Comparison of ENCODE assay signal across 9 mouse cellular contexts in genomic region chr13:95805469-95806166, GRCm38 (mm10).
DNase-seq lines count a peak whose midpoint lies in the region; ATAC-seq and TF ChIP-seq lines count a peak whose summit lies in the region.
"Had no signal": no experiment of that assay in that cellular context is flagged by ENCODE, and none has a peak within 500 bp of the region (broad histone marks: within the 10 kb centered on the region; RNA-seq: fewer than 3 reads in every experiment).

No protein-coding gene starts in this region.

- H3K4me1 ChIP-seq in E14TG2a.4 (replicated peaks; ENCODE audit: low read depth, low read length): peaks cover 25% of the 10 kb centered on the region
- peaks cover 33% of the 10 kb centered on the region for H3K4me1 ChIP-seq in heart, embryonic 13.5 days
- no peaks in the 10 kb centered on the region; the same call in 1 of the 2 replicates for H3K4me1 ChIP-seq in limb, embryonic 12.5 days (replicated peaks)
- peaks cover 27% of the 10 kb centered on the region for H3K4me1 ChIP-seq in hindbrain, embryonic 13.5 days (replicated peaks)

- no peaks in the 10 kb centered on the region for H3K36me3 ChIP-seq in E14TG2a.4 (ENCODE audit: insufficient read depth, low read length)
- no peaks in the 10 kb centered on the region for H3K36me3 ChIP-seq in heart, embryonic 13.5 days
- H3K36me3 ChIP-seq in limb, embryonic 12.5 days: no peaks in the 10 kb centered on the region
- no peaks in the 10 kb centered on the region for H3K36me3 ChIP-seq in hindbrain, embryonic 13.5 days
- H3K36me3 ChIP-seq: hindbrain, embryonic 15.5 days had no signal

- H3K27ac ChIP-seq in heart, embryonic 13.5 days (replicated peaks): no peak overlapping the region
- no peak overlapping the region for H3K27ac ChIP-seq in limb, embryonic 12.5 days
- H3K27ac ChIP-seq in hindbrain, embryonic 13.5 days: no peak overlapping the region
- H3K27ac ChIP-seq: hindbrain, embryonic 15.5 days had no signal

- TF ChIP-seq CTCF in E14TG2a.4 (conservative IDR thresholded peaks at IDR 0.05; ENCODE audit: low read length): no peak

- WGBS in heart, embryonic 13.5 days: 33% methylated on average over 13 of the region's 13 CpGs
- 45% methylated on average over 13 of the region's 13 CpGs for WGBS in limb, embryonic 12.5 days
- WGBS in hindbrain, embryonic 13.5 days: 49% methylated on average over 13 of the region's 13 CpGs

- H3K9me3 ChIP-seq in E14TG2a.4 (ENCODE audit: low read length): no peaks in the 10 kb centered on the region
- H3K9me3 ChIP-seq in heart, embryonic 13.5 days: no peaks in the 10 kb centered on the region
- H3K9me3 ChIP-seq in limb, embryonic 12.5 days: no peaks in the 10 kb centered on the region
- H3K9me3 ChIP-seq in hindbrain, embryonic 13.5 days: no peaks in the 10 kb centered on the region
- H3K9me3 ChIP-seq: hindbrain, embryonic 15.5 days had no signal

- no peaks in the 10 kb centered on the region for H3K27me3 ChIP-seq in E14TG2a.4 (ENCODE audit: insufficient read depth, low read length)
- H3K27me3 ChIP-seq in heart, embryonic 13.5 days (replicated peaks): no peaks in the 10 kb centered on the region
- H3K27me3 ChIP-seq in limb, embryonic 12.5 days: no peaks in the 10 kb centered on the region
- H3K27me3 ChIP-seq in hindbrain, embryonic 13.5 days: no peaks in the 10 kb centered on the region
- H3K27me3 ChIP-seq: hindbrain, embryonic 15.5 days had no signal

- DNase-seq in adrenal gland, adult (ENCODE audit: inconsistent age in 2 of 2, low spot score in 1 of 2): peak; percentile 95 to 96
- peak; percentile 64 for DNase-seq in skeletal muscle tissue, adult 2 months (ENCODE audit: low read depth, low spot score)
- no peak for DNase-seq in left cerebral cortex, adult 11 months (ENCODE audit: low spot score)

- ATAC-seq in heart, embryonic 13.5 days (ENCODE audit: extremely low read depth, insufficient number of reproducible peaks, low FRiP score, low TSS enrichment): no peak
- ATAC-seq in limb, embryonic 12.5 days (ENCODE audit: insufficient number of reproducible peaks, insufficient read depth, low FRiP score, low TSS enrichment, low read depth): peak; percentile 52; the same call in 1 of the 2 replicates
- no peak for ATAC-seq in granulocyte monocyte progenitor cell, adult 5-6 weeks (replicated peaks; ENCODE audit: poor library complexity, severe bottlenecking)
- ATAC-seq in hindbrain, embryonic 13.5 days (ENCODE audit: low FRiP score): no peak

- 0 out of 2 replicates have a peak overlapping the region, but pooled peaks have one; percentile 7 for H3K4me3 ChIP-seq in E14TG2a.4 (replicated peaks; ENCODE audit: low read length)
- no peak overlapping the region for H3K4me3 ChIP-seq in heart, embryonic 13.5 days
- H3K4me3 ChIP-seq in limb, embryonic 12.5 days (replicated peaks): no peak overlapping the region
- H3K4me3 ChIP-seq in hindbrain, embryonic 13.5 days: no peak overlapping the region
- H3K4me3 ChIP-seq: hindbrain, embryonic 15.5 days had no signal

- H3K9ac ChIP-seq in heart, embryonic 13.5 days: no peak overlapping the region
- H3K9ac ChIP-seq in limb, embryonic 12.5 days (replicated peaks): no peak overlapping the region
- H3K9ac ChIP-seq in hindbrain, embryonic 13.5 days: no peak overlapping the region
- H3K9ac ChIP-seq: hindbrain, embryonic 15.5 days had no signal

- peak overlapping the region; percentile 24; the same call in 1 of the 2 replicates for H3K4me2 ChIP-seq in heart, embryonic 13.5 days
- no peak overlapping the region for H3K4me2 ChIP-seq in limb, embryonic 12.5 days
- no peak overlapping the region for H3K4me2 ChIP-seq in hindbrain, embryonic 13.5 days
- H3K4me2 ChIP-seq: hindbrain, embryonic 15.5 days had no signal
